Mouse (Mus musculus): Measurements from ENCODE around the gene Nav1. TPM values are rescaled to one million over a fixed set of nuclear protein-coding genes. Genes with fewer than 3 reads are reported as not detected.
A peak's percentile ranks its signal among the peaks of the same experiment; 100 is the strongest.

Nav1 gene
- total and polyA plus RNA-seq, 2 experiments from 2014 or later, result 35.5 to 85.8 TPM

- Histone ChIP-seq H3K9me3 (ENCODE audit: low read length) (no peaks in the 10 kb centered on the region), H3K36me3 (ENCODE audit: insufficient read depth) (peaks cover 83% of the 10 kb centered on the region), H3K9ac (no peak overlapping the region), H3K27me3 (ENCODE audit: insufficient read depth, low read length) (no peaks in the 10 kb centered on the region), H3K4me2 (ENCODE audit: low read depth) (no peak overlapping the region), H3K4me3 (ENCODE audit: low read depth, low read length) (no peak overlapping the region), H3K27ac (ENCODE audit: low read depth, low read length) (no peak overlapping the region), H3K4me1 (ENCODE audit: insufficient read depth) (no peaks in the 10 kb centered on the region)
- ATAC-seq, result no peak
- DNase-seq, result no peak
- TF ChIP-seq CTCF (IDR thresholded peaks at IDR 0.05; ENCODE audit: low read depth), result no peak
These were observed 193.1 kb downstream of the Nav1 start for GRCm38 (mm10) chr1:135413996-135414395.

GRCm38 (mm10) chr1:135412130-135412529 is 195.0 kb downstream of the Nav1 start:
- no peaks in the 10 kb centered on the region for H3K27me3 ChIP-seq (ENCODE audit: insufficient read depth, low read length)
- no peak overlapping the region for H3K9ac ChIP-seq
- H3K4me3 ChIP-seq (ENCODE audit: low read depth, low read length), result no peak overlapping the region
- DNase-seq (no peak), ATAC-seq (no peak)
- 85% methylated on average over 4 of the region's 4 CpGs for WGBS
- peaks cover 81% of the 10 kb centered on the region for H3K36me3 ChIP-seq (ENCODE audit: insufficient read depth)
- H3K9me3 ChIP-seq (ENCODE audit: low read length), result no peaks in the 10 kb centered on the region
- TF ChIP-seq CTCF (IDR thresholded peaks at IDR 0.05; ENCODE audit: low read depth), result no peak
- no peak overlapping the region for H3K27ac ChIP-seq (ENCODE audit: low read depth, low read length)
- no peak overlapping the region for H3K4me2 ChIP-seq (ENCODE audit: low read depth)
- H3K4me1 ChIP-seq (ENCODE audit: insufficient read depth), result no peaks in the 10 kb centered on the region

GRCm38 (mm10) chr1:135410967-135411366 is 196.1 kb downstream of the Nav1 start:
- Histone ChIP-seq H3K9ac (no peak overlapping the region), H3K4me2 (ENCODE audit: low read depth) (no peak overlapping the region), H3K4me3 (ENCODE audit: low read depth, low read length) (no peak overlapping the region), H3K9me3 (ENCODE audit: low read length) (no peaks in the 10 kb centered on the region), H3K27ac (ENCODE audit: low read depth, low read length) (0 out of 2 replicates have a peak overlapping the region, but pooled peaks have one; percentile 35), H3K4me1 (ENCODE audit: insufficient read depth) (no peaks in the 10 kb centered on the region), H3K36me3 (ENCODE audit: insufficient read depth) (peaks cover 81% of the 10 kb centered on the region), H3K27me3 (ENCODE audit: insufficient read depth, low read length) (no peaks in the 10 kb centered on the region)
- TF ChIP-seq CTCF (IDR thresholded peaks at IDR 0.05; ENCODE audit: low read depth), result no peak
- DNase-seq, result no peak
- WGBS, result 56% methylated on average over 2 of the region's 2 CpGs
- ATAC-seq, result no peak

GRCm38 (mm10) chr1:135408973-135409372 is 198.1 kb downstream of the Nav1 start:
- H3K27me3 ChIP-seq (ENCODE audit: insufficient read depth, low read length), result no peaks in the 10 kb centered on the region
- peaks cover 84% of the 10 kb centered on the region for H3K36me3 ChIP-seq (ENCODE audit: insufficient read depth)
- no peak overlapping the region for H3K4me2 ChIP-seq (ENCODE audit: low read depth)
- no peak overlapping the region for H3K27ac ChIP-seq (ENCODE audit: low read depth, low read length)
- WGBS, result 95% methylated on average over 4 of the region's 4 CpGs
- no peaks in the 10 kb centered on the region for H3K4me1 ChIP-seq (ENCODE audit: insufficient read depth)
- no peak overlapping the region for H3K9ac ChIP-seq
- H3K9me3 ChIP-seq (ENCODE audit: low read length), result no peaks in the 10 kb centered on the region
- no peak for TF ChIP-seq CTCF (IDR thresholded peaks at IDR 0.05; ENCODE audit: low read depth)
- ATAC-seq (no peak), DNase-seq (no peak)
- no peak overlapping the region for H3K4me3 ChIP-seq (ENCODE audit: low read depth, low read length)

- ATAC-seq (no peak), DNase-seq (no peak)
- H3K4me2 ChIP-seq (ENCODE audit: low read depth), result no peak overlapping the region
- no peak overlapping the region for H3K4me3 ChIP-seq (ENCODE audit: low read depth, low read length)
- no peaks in the 10 kb centered on the region for H3K27me3 ChIP-seq (ENCODE audit: insufficient read depth, low read length)
- H3K9me3 ChIP-seq (ENCODE audit: low read length), result no peaks in the 10 kb centered on the region
- H3K36me3 ChIP-seq (ENCODE audit: insufficient read depth), result peaks cover 92% of the 10 kb centered on the region
- no peak overlapping the region for H3K27ac ChIP-seq (ENCODE audit: low read depth, low read length)
- TF ChIP-seq CTCF (IDR thresholded peaks at IDR 0.05; ENCODE audit: low read depth), result no peak
- H3K4me1 ChIP-seq (ENCODE audit: insufficient read depth), result no peaks in the 10 kb centered on the region
- H3K9ac ChIP-seq, result no peak overlapping the region
- 68% methylated on average over 7 of the region's 7 CpGs for WGBS
These were observed 201.7 kb downstream of the Nav1 start for GRCm38 (mm10) chr1:135405356-135405755.

GRCm38 (mm10) chr1:135401452-135402110 is 205.5 kb downstream of the Nav1 start:
- no peaks in the 10 kb centered on the region for H3K4me1 ChIP-seq (ENCODE audit: insufficient read depth)
- H3K27me3 ChIP-seq (ENCODE audit: insufficient read depth, low read length), result no peaks in the 10 kb centered on the region
- no peaks in the 10 kb centered on the region for H3K9me3 ChIP-seq (ENCODE audit: low read length)
- H3K9ac ChIP-seq, result no peak overlapping the region
- ATAC-seq, result no peak; the same call in 1 of the 2 replicates
- TF ChIP-seq CTCF (IDR thresholded peaks at IDR 0.05; ENCODE audit: low read depth), result peak; percentile 50
- H3K4me2 ChIP-seq (ENCODE audit: low read depth), result no peak overlapping the region
- DNase-seq, result no peak
- no peak overlapping the region for H3K4me3 ChIP-seq (ENCODE audit: low read depth, low read length)
- H3K36me3 ChIP-seq (ENCODE audit: insufficient read depth), result peaks cover 81% of the 10 kb centered on the region
- WGBS, result 94% methylated on average over 3 of the region's 3 CpGs
- H3K27ac ChIP-seq (ENCODE audit: low read depth, low read length), result no peak overlapping the region

GRCm38 (mm10) chr1:135399466-135399865 is 207.6 kb downstream of the Nav1 start:
- TF ChIP-seq CTCF (IDR thresholded peaks at IDR 0.05; ENCODE audit: low read depth), result no peak
- Histone ChIP-seq H3K36me3 (ENCODE audit: insufficient read depth) (peaks cover 76% of the 10 kb centered on the region), H3K9ac (no peak overlapping the region), H3K4me1 (ENCODE audit: insufficient read depth) (no peaks in the 10 kb centered on the region), H3K4me3 (ENCODE audit: low read depth, low read length) (no peak overlapping the region), H3K27me3 (ENCODE audit: insufficient read depth, low read length) (no peaks in the 10 kb centered on the region), H3K27ac (ENCODE audit: low read depth, low read length) (no peak overlapping the region), H3K9me3 (ENCODE audit: low read length) (no peaks in the 10 kb centered on the region), H3K4me2 (ENCODE audit: low read depth) (no peak overlapping the region)
- ATAC-seq, result no peak
- WGBS, result 93% methylated on average over 5 of the region's 5 CpGs
- no peak for DNase-seq

All from forebrain, postnatal 0 days (tissue).